ENCODE assay signal across 25 mouse cellular contexts in genomic region chr4:129827611-129828010, GRCm38 (mm10). TPM values are rescaled to one million over a fixed set of nuclear protein-coding genes. Genes with fewer than 3 reads are reported as not detected.
DNase-seq lines count a peak whose midpoint lies in the region; ATAC-seq and TF ChIP-seq lines count a peak whose summit lies in the region.
"Had no signal": no experiment of that assay in that cellular context is flagged by ENCODE, and none has a peak within 500 bp of the region (broad histone marks: within the 10 kb centered on the region; RNA-seq: fewer than 3 reads in every experiment).

No protein-coding gene starts in this region.

- H3K27ac ChIP-seq in heart, adult 2 months = peak overlapping the region; percentile 52
- H3K27ac ChIP-seq in heart, embryonic 16.5 days (ENCODE audit: low read length) = peak overlapping the region; percentile 62
- no peak overlapping the region for H3K27ac ChIP-seq in heart, embryonic 10.5 days
- H3K27ac ChIP-seq: forebrain, embryonic 10.5 days; hindbrain, embryonic 15.5 days; kidney, embryonic 15.5 days; limb, embryonic 13.5 days; liver, embryonic 12.5 days; midbrain, embryonic 10.5 days had no signal

- no peak for TF ChIP-seq EP300 in heart, adult 2 months (IDR thresholded peaks at IDR 0.05; ENCODE audit: insufficient read depth, low read depth, low read length)

- peaks cover 8% of the 10 kb centered on the region for H3K79me2 ChIP-seq in heart, adult 2 months (replicated peaks; ENCODE audit: control insufficient read depth, insufficient read depth, low read length)

- H3K27me3 ChIP-seq in heart, adult 2 months (ENCODE audit: control insufficient read depth, insufficient read depth, low read length) = no peaks in the 10 kb centered on the region
- H3K27me3 ChIP-seq in heart, embryonic 16.5 days (ENCODE audit: control insufficient read depth, insufficient read depth, low read length) = no peaks in the 10 kb centered on the region
- no peaks in the 10 kb centered on the region for H3K27me3 ChIP-seq in heart, embryonic 10.5 days (ENCODE audit: insufficient read depth, poor library complexity, severe bottlenecking)
- no peaks in the 10 kb centered on the region for H3K27me3 ChIP-seq in splenic B cell, adult 2 months (ENCODE audit: control insufficient read depth, insufficient read depth, low read length, poor library complexity, severe bottlenecking)
- H3K27me3 ChIP-seq: hindbrain, embryonic 15.5 days; kidney, embryonic 15.5 days; limb, embryonic 13.5 days; liver, embryonic 12.5 days had no signal

- H3K4me3 ChIP-seq in heart, adult 2 months = no peak overlapping the region
- no peak overlapping the region for H3K4me3 ChIP-seq in heart, embryonic 16.5 days (ENCODE audit: low read length)
- no peak overlapping the region for H3K4me3 ChIP-seq in heart, embryonic 10.5 days
- H3K4me3 ChIP-seq: forebrain, embryonic 10.5 days; hindbrain, embryonic 15.5 days; kidney, embryonic 15.5 days; limb, embryonic 13.5 days; liver, embryonic 12.5 days; midbrain, embryonic 10.5 days had no signal

- no peak for ATAC-seq in heart, embryonic 16.5 days (replicated peaks; ENCODE audit: extremely low read depth, insufficient read depth, low FRiP score)
- ATAC-seq in activated CD4-positive, CD25-positive, alpha-beta regulatory T cell, adult 4 months = peak; percentile 45
- ATAC-seq: forebrain, postnatal 0 days; liver, embryonic 12.5 days; midbrain, embryonic 16.5 days had no signal

- intact Hi-C loops in heart, adult 2 months (cut with DNase I) = no loop called here

- TF ChIP-seq POLR2A in heart, adult 2 months (IDR thresholded peaks at IDR 0.05; ENCODE audit: insufficient read depth, low read depth, low read length) = no peak

- peaks cover 74% of the 10 kb centered on the region for H3K36me3 ChIP-seq in heart, adult 2 months (ENCODE audit: control insufficient read depth, insufficient read depth, low read length)
- H3K36me3 ChIP-seq in heart, embryonic 16.5 days (ENCODE audit: control insufficient read depth, insufficient read depth) = no peaks in the 10 kb centered on the region
- H3K36me3 ChIP-seq in heart, embryonic 10.5 days = no peaks in the 10 kb centered on the region
- H3K36me3 ChIP-seq in splenic B cell, adult 2 months (ENCODE audit: control insufficient read depth, insufficient read depth, low read length, poor library complexity, severe bottlenecking) = no peaks in the 10 kb centered on the region
- H3K36me3 ChIP-seq: hindbrain, embryonic 15.5 days; kidney, embryonic 15.5 days; limb, embryonic 13.5 days had no signal

- DNase-seq in heart, adult 2 months = no peak
- no peak for DNase-seq in heart, adult 8-10 months (ENCODE audit: low spot score)
- no peak for DNase-seq in heart, embryonic 10.5 days (ENCODE audit: low spot score)
- peak; percentile 38 for DNase-seq in splenic B cell, adult 2 months (ENCODE audit: low read depth, low spot score)
- DNase-seq in urinary bladder, postnatal 10 days (ENCODE audit: low spot score) = no peak
- DNase-seq in thymus, postnatal 14 days = no peak
- DNase-seq: adrenal gland, postnatal 36 days; cerebellum, adult 11-12 months; cerebellum, postnatal 10 days; forebrain, postnatal 0 days; gastrocnemius, postnatal 36 days; kidney, adult 11 months; kidney, postnatal 36 days; right cerebral cortex, postnatal 4 days; thymus, adult 18-20 months; thymus, postnatal 4 days had no signal

- H3K9me3 ChIP-seq in heart, embryonic 16.5 days (replicated peaks; ENCODE audit: control insufficient read depth, low read length) = no peaks in the 10 kb centered on the region
- H3K9me3 ChIP-seq in heart, embryonic 10.5 days = no peaks in the 10 kb centered on the region
- H3K9me3 ChIP-seq: forebrain, embryonic 10.5 days; hindbrain, embryonic 15.5 days; kidney, embryonic 15.5 days; limb, embryonic 13.5 days; liver, embryonic 12.5 days; midbrain, embryonic 10.5 days had no signal

- H3K4me2 ChIP-seq in heart, embryonic 16.5 days (ENCODE audit: low read depth, low read length) = peak overlapping the region; percentile 48
- H3K4me2 ChIP-seq: hindbrain, embryonic 15.5 days; kidney, embryonic 15.5 days; limb, embryonic 13.5 days; liver, embryonic 12.5 days had no signal

- no peak for TF ChIP-seq CTCF in heart, adult 2 months (IDR thresholded peaks at IDR 0.05)

- 37% methylated on average over 3 of the region's 3 CpGs for WGBS in heart, adult 2 months
- 50% methylated on average over 3 of the region's 3 CpGs for WGBS in heart, embryonic 16.5 days
- WGBS in heart, embryonic 10.5 days = 88% methylated on average over 3 of the region's 3 CpGs

- peaks cover 32% of the 10 kb centered on the region for H3K4me1 ChIP-seq in heart, adult 2 months (ENCODE audit: control insufficient read depth, insufficient read depth, low read length)
- H3K4me1 ChIP-seq in heart, embryonic 16.5 days (ENCODE audit: control insufficient read depth, insufficient read depth, low read length) = peaks cover 63% of the 10 kb centered on the region
- peaks cover 54% of the 10 kb centered on the region for H3K4me1 ChIP-seq in heart, embryonic 10.5 days

- no peak overlapping the region; the same call in 1 of the 2 replicates for H3K9ac ChIP-seq in heart, adult 2 months (ENCODE audit: low read depth, low read length)
- peak overlapping the region; percentile 7; the same call in 1 of the 2 replicates for H3K9ac ChIP-seq in heart, embryonic 16.5 days (ENCODE audit: low read length)
- H3K9ac ChIP-seq: forebrain, postnatal 0 days; hindbrain, embryonic 15.5 days; kidney, embryonic 15.5 days; limb, embryonic 13.5 days; liver, embryonic 12.5 days had no signal

RNA-seq across cellular contexts. Expression of gene Ptp4a2, which starts 16.6 kb away (rescaled TPM):
- total RNA-seq in heart, adult 2 months (2021) = 100 to 1,000 TPM; 194 to 199 TPM
- polyA plus RNA-seq in heart, adult 2 months (2012; rRNA removed) = 51.6 and 110 TPM in 2 replicates
- total RNA-seq in heart, adult 8-10 months (2022) = 100 to 1,000 TPM; 196 to 239 (median 228) TPM
- polyA plus RNA-seq in heart, embryonic 16.5 days (2015; fragmentation: Nextera tagmentation; extraction: Ambion mirVana) = 352 and 364 TPM in 2 replicates
- polyA plus RNA-seq in heart, embryonic 10.5 days (2016; fragmentation: Nextera tagmentation; extraction: Ambion mirVana) = 348 and 351 TPM in 2 replicates
- 1,000 to 10,000 TPM; 1,863 to 2,031 TPM for polyA plus RNA-seq in activated CD4-positive, CD25-positive, alpha-beta regulatory T cell, adult 4 months (2017; shearing (Covaris generic))
